Mouse (Mus musculus): ENCODE measurements around the gene Ptprb. TPM values are rescaled to one million over a fixed set of nuclear protein-coding genes. Genes with fewer than 3 reads are reported as not detected.

Ptprb gene
- total RNA-seq, 2 experiments from 2014 or later, result 53.8 to 58.0 TPM

GRCm38 (mm10) chr10:116296439-116296838, 21.1 kb downstream of the Ptprb start:
- no peak for DNase-seq

GRCm38 (mm10) chr10:116297854-116298253, 22.5 kb downstream of the Ptprb start:
- DNase-seq, result peak in 1 of 2 experiments; percentile 61

- DNase-seq, result no peak
Measured at GRCm38 (mm10) chr10:116300824-116301223, 25.5 kb downstream of the Ptprb start.

GRCm38 (mm10) chr10:116301258-116301657, 25.9 kb downstream of the Ptprb start:
- DNase-seq, result peak; percentile 60 to 86

GRCm38 (mm10) chr10:116304355-116304754, 29.0 kb downstream of the Ptprb start:
- DNase-seq, result no peak

- DNase-seq, result no peak
Measured at GRCm38 (mm10) chr10:116309460-116309859, 34.1 kb downstream of the Ptprb start.

- peak in 1 of 2 experiments; percentile 56 for DNase-seq
Measured at GRCm38 (mm10) chr10:116310516-116311210, 35.3 kb downstream of the Ptprb start.

GRCm38 (mm10) chr10:116319246-116319645, 43.9 kb downstream of the Ptprb start:
- peak; percentile 79 to 91 for DNase-seq

- DNase-seq, result no peak
Measured at GRCm38 (mm10) chr10:116329086-116329485, 53.8 kb downstream of the Ptprb start.

GRCm38 (mm10) chr10:116330458-116330857, 55.1 kb downstream of the Ptprb start:
- peak; percentile 66 to 86 for DNase-seq

GRCm38 (mm10) chr10:116330961-116331510, 55.7 kb downstream of the Ptprb start:
- no peak for DNase-seq

- no peak for DNase-seq
Measured at GRCm38 (mm10) chr10:116333666-116334065, 58.3 kb downstream of the Ptprb start.

GRCm38 (mm10) chr10:116334120-116334519, 58.8 kb downstream of the Ptprb start:
- DNase-seq, result no peak

GRCm38 (mm10) chr10:116335328-116335727, 60.0 kb downstream of the Ptprb start:
- no peak for DNase-seq

GRCm38 (mm10) chr10:116341194-116341593, 65.9 kb downstream of the Ptprb start:
- no peak for DNase-seq

- DNase-seq, result no peak
Measured at GRCm38 (mm10) chr10:116346618-116347184, 71.4 kb downstream of the Ptprb start.

- DNase-seq, result no peak
Measured at GRCm38 (mm10) chr10:116349004-116349403, 73.7 kb downstream of the Ptprb start.

- DNase-seq, result no peak
Measured at GRCm38 (mm10) chr10:116350532-116350931, 75.2 kb downstream of the Ptprb start.

- no peak for DNase-seq
Measured at GRCm38 (mm10) chr10:116354372-116354771, 79.0 kb downstream of the Ptprb start.

GRCm38 (mm10) chr10:116362181-116362580, 86.9 kb downstream of the Ptprb start:
- DNase-seq, result no peak

- DNase-seq, result no peak
Measured at GRCm38 (mm10) chr10:116362645-116363044, 87.3 kb downstream of the Ptprb start.

GRCm38 (mm10) chr10:116364759-116365158, 89.4 kb downstream of the Ptprb start:
- no peak for DNase-seq

GRCm38 (mm10) chr10:116370991-116371725, 95.8 kb downstream of the Ptprb start:
- no peak for DNase-seq

Measured in heart, adult 18-20 months (tissue).